Mouse (Mus musculus) 3T3-L1 (cell line): Measurements from ENCODE around the gene Tmcc3.
A peak's percentile ranks its signal among the peaks of the same experiment; 100 is the strongest.

ENCODE experiments used
- DNase-seq: peaks from one replicate; pipeline ENCODE4 v3.0.0-alpha.2; 2015; ENCODE audit warnings: low read depth, low spot score

Gene Tmcc3

DNA sequence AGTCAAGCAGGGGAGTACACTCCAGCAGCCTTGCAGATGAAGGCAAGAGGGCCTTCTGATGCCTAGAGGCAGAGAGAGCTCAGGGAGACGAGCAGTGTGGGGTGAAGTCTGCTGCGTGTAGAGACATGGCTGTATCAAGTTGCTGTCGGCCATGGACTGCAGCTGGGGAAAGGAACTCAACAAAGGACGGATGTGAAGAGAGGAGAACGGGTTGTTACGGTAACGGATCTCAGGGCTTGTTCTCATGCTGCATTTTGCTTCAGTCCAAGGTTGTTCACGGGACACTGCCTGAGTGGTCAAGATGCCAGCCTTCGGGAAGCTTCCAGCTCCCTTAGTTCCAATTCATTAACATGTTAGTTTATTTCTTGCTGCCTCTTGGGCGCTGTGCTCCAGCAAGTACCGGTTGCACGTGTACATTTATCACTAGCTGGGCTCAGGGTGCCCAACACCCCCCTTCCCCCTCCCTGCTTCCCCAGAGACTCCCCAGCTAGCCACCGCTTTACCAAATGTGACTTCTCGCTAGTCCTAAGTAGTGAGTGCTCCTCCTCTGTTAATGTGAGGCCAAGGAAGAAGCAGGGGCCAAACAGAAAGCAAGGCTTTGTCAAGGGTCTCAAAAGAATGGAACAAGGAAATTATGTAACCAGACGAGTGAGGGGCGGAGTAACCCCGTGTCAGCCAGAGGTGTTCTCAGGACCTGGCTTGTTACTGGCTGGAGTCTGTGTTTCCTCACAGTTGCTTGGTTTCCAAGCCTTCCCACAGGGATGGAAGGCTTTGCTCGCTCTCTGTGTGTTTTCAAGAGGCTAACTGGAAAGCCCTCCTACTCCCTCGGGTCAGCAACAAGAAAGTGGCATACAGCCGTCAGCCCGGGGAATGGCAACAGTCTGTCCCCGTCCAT lies 104.4 kb downstream of the Tmcc3 start:
- no peak for DNase-seq

- peak; percentile 72 for DNase-seq
Measured at GRCm38 (mm10) chr10:94417643-94418042, 105.9 kb downstream of the Tmcc3 start.

- DNase-seq = peak; percentile 11
Measured at GRCm38 (mm10) chr10:94426000-94426920, 114.5 kb downstream of the Tmcc3 start.

DNA sequence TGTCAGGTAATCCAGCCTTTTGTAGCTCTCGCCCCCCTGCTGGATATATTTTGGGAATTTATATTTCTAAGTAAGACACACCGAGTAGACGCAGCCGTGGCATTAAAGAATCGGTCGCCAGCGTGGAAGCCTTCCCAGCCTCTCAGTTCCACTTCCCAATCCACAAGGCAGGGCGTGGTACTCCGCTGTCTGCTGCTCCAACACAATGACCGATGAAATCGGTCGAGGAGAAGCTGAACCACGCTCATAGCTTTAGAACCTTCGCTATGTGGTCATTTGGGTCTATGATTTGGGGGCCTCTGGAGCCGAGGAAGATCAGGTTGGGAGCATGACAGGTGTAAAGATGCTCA lies 115.1 kb downstream of the Tmcc3 start:
- no peak for DNase-seq

DNA sequence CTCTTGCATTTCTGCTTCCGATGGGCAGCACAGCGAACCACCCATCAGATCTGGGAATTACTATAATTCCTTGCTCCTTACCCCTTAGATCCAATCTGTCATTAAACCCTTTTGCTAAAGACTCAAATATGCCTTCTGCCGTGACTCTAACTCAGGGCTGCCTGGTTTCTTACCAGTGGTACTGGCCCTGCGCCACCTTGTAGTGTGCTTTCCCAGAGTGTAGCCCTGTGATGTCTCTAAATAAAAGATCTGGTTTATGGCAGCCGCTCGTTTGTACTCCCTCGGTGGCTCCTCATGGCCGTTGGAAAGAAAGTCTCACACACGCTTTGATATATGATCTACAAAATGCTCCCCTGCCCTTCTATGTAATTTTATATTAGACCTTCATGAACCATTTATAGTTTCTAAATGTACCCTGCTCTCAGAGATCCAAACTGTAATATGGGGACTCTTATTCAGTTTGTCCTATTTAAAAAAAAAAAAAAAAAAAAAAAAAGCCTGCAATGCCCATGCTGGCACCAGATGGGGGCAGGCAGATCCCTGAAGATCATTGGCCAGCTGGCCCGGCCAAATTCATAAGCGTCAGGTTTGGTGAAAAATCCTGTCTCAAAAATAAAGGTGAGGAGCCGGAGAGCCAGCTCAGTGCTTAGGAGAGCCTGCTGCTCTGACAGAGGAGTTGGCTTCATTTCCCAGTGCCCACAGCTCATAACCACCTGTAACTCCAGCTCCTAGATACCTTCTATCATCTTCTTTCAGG lies 116.6 kb downstream of the Tmcc3 start:
- DNase-seq = no peak

- no peak for DNase-seq
Measured at GRCm38 (mm10) chr10:94430566-94430965, 118.8 kb downstream of the Tmcc3 start.

DNA sequence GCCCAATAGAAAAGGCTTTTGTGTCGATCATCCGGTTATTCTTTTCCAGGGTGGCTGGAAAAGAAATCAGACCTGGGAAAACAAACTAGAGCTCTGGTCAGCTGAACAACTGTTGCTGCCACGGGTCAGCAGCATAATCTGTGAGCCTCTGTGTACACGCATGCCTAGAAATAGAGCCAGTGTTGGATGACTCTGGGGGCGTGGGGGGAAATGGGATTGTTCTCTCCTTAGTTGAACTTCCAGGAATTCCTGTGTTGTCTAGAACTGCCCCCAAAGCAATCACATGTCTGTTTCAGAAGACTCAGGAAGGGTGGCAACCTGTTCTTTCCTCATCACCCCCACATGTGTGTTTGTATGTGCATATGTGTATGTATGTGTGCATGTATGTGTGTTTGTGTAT lies 121.2 kb downstream of the Tmcc3 start:
- no peak for DNase-seq

GRCm38 (mm10) chr10:94433901-94434300 lies 122.2 kb downstream of the Tmcc3 start:
- DNase-seq = no peak

- DNase-seq = no peak
Measured at GRCm38 (mm10) chr10:94442725-94443124, 131.0 kb downstream of the Tmcc3 start.

GRCm38 (mm10) chr10:94443453-94443852 lies 131.7 kb downstream of the Tmcc3 start:
- peak; percentile 5 for DNase-seq

- no peak for DNase-seq
Measured at GRCm38 (mm10) chr10:94445192-94445591, 133.4 kb downstream of the Tmcc3 start.

DNA sequence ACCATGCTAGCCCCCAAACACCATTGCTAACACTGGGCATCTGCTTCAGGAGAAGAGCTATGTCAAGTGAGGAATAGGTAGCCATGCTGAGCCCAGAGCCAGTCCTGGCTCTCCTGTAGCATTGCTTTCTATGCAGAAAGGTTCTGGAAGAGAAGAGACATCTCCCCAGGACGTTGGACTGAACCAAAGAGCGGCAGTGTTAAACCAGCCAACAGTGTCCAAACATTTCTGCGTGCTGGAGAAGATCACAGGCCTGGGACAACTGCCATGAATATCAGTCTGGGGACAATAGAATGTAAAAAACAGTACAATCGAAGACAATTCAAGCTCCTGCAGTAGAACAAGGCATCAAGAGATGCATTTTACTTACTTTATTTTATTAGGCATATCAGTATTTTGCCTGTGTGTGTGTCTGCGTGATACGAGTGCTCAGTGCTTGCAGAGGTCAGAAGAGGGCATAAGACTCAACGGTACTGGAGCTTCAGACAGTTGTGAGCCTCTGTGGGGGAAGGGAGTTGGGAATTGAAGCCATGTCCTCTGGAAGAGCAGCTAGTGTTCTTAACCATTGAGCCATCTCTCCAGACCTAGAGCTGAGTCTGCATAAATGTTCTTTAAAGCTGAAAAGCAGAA lies 134.7 kb downstream of the Tmcc3 start:
- no peak for DNase-seq

- no peak for DNase-seq
Measured at GRCm38 (mm10) chr10:94449676-94450075, 137.9 kb downstream of the Tmcc3 start.

DNA sequence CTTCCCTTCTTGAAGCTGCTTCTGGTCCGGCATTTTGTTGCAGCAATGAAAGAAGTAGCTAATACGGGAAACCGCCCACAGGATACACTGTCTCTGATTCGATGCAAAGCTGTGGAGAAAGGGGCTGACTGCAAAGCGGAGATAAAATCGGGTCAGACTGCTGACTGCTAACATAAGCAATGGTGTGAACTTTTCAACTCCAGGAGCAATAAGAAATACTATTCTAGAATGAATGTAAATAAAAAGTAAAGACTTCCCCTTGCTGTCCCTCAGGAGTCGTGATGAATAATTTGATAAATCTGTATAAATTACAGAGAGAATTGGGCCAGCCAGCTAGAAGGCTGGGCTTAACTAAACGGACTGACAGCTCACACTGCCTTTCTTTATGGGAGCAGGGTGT lies 139.0 kb downstream of the Tmcc3 start:
- DNase-seq = no peak

DNA sequence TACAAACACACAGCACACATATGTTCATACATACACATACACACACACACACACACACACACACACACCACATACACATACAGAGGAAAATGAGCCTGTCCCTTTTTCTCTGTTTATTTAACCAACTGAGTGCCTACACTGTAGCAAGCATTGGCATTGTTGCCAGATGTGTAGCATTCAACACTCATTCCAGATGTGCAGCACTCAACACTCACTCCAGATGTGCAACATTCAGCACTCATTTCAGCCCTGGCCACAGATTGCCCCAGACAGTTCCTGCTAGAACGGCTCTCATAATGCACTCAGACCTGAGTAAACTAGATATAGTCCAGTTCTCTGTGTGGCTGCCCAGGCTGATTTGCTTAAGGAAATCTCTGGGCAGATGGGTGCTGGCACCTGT lies 145.7 kb downstream of the Tmcc3 start:
- DNase-seq = peak; percentile 33

- DNase-seq = no peak
Measured at GRCm38 (mm10) chr10:94458690-94459089, 146.9 kb downstream of the Tmcc3 start.

GRCm38 (mm10) chr10:94461378-94461777 lies 149.6 kb downstream of the Tmcc3 start:
- peak; percentile 23 for DNase-seq

GRCm38 (mm10) chr10:94461871-94462270 lies 150.1 kb downstream of the Tmcc3 start:
- no peak for DNase-seq

GRCm38 (mm10) chr10:94462386-94463064 lies 150.8 kb downstream of the Tmcc3 start:
- DNase-seq = no peak

DNA sequence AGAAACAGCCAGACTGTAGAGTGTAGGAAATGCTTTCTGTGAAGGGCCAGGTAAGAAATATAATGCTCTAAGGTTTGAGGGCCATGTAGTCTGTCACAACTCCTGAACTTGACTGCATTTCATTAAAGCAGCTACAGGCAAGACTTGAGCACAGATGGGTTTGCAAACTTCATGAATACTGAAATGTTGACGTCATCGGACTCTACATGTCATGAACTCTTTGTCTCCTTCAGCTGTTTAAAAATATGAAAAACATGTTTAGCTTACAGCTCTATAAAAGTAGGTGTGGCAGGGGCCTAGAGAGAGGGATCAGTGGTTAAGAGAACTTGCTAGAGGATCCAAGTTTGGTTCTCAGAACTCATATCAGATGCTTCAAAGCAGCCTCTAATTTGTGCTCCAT lies 151.7 kb downstream of the Tmcc3 start:
- DNase-seq = peak; percentile 33

DNA sequence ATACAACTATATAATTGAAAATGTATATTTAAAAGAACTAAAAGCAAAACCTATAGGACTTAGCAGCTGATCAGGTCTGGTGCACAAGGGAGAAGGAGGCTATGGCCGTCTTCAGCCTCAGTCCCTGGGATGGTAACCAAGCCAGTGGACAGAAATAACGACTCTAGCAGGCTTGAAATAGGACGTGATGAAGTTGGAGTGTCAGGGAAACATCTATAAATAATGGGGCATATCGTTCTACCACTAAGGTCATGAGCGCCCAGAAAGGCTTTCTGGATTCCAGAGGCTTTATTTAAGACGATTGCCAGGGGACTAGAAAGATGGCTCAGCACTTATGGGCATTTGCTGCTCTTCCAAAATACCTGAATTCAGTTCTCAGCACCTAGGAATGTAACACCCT lies 153.9 kb downstream of the Tmcc3 start:
- no peak for DNase-seq
